Mouse (Mus musculus) liver, embryonic 12.5 days (tissue): ENCODE data around the gene Sit1. TPM values are rescaled to one million over a fixed set of nuclear protein-coding genes. Genes with fewer than 3 reads are reported as not detected.

Source experiments
- polyA plus RNA-seq: library from polyadenylated mRNA; unstranded; fragments of >200 nt; fragmentation: Nextera tagmentation; extraction: Ambion mirVana; gene quantifications from 2 replicates; pipeline ENCODE4 v1.2.1, GENCODE M21; 2016

Gene Sit1
- polyA plus RNA-seq, 1 experiment from 2014 or later, result not detected

Other genes with a start within 250 kb of the Sit1 start
- gene Atp8b5, start 216.6 kb downstream of the Sit1 start, polyA plus RNA-seq, result 0.07 and 0.27 TPM in 2 replicates
- 1.7 and 1.9 TPM in 2 replicates for gene Rusc2, start 101.8 kb downstream of the Sit1 start, polyA plus RNA-seq
- not detected in 2 replicates for gene Fam166b, start 54.6 kb downstream of the Sit1 start, polyA plus RNA-seq
- 2.8 and 3.2 TPM in 2 replicates for gene Tesk1, start 41.8 kb downstream of the Sit1 start, polyA plus RNA-seq
- 1.1 TPM in 2 replicates for gene Cd72, start 29.1 kb downstream of the Sit1 start, polyA plus RNA-seq
- 38.3 and 40.0 TPM in 2 replicates for gene Ccdc107, start 9.2 kb upstream of the Sit1 start, polyA plus RNA-seq
- gene Arhgef39, start 16.0 kb upstream of the Sit1 start, polyA plus RNA-seq, result 32.6 and 35.8 TPM in 2 replicates
- gene Car9, start 23.2 kb upstream of the Sit1 start, polyA plus RNA-seq, result 1.2 and 1.3 TPM in 2 replicates
- 27.9 and 29.9 TPM in 2 replicates for gene Tpm2, start 40.0 kb upstream of the Sit1 start, polyA plus RNA-seq
- gene Creb3, start 78.6 kb upstream of the Sit1 start, polyA plus RNA-seq, result 17.9 and 19.7 TPM in 2 replicates
- 73.3 and 75.5 TPM in 2 replicates for gene Tln1, start 79.0 kb upstream of the Sit1 start, polyA plus RNA-seq
- 17.4 and 18.0 TPM in 2 replicates for gene Rgp1, start 95.0 kb upstream of the Sit1 start, polyA plus RNA-seq
- 23.5 and 23.6 TPM in 2 replicates for gene Gba2, start 95.1 kb upstream of the Sit1 start, polyA plus RNA-seq
- gene Msmp, start 100.8 kb upstream of the Sit1 start, polyA plus RNA-seq, result 1.1 TPM in 1 of 2 replicates, not detected in the other
- 1.5 and 2.1 TPM in 2 replicates for gene Npr2, start 148.2 kb upstream of the Sit1 start, polyA plus RNA-seq
- 0.20 and 0.36 TPM in 2 replicates for gene Spag8, start 169.9 kb upstream of the Sit1 start, polyA plus RNA-seq
- 59.8 and 66.1 TPM in 2 replicates for gene Hint2, start 172.7 kb upstream of the Sit1 start, polyA plus RNA-seq
- gene Tmem8b, start 185.2 kb upstream of the Sit1 start, polyA plus RNA-seq, result 0.44 and 0.53 TPM in 2 replicates
- gene Fam221b, start 185.4 kb upstream of the Sit1 start, polyA plus RNA-seq, result 1.5 and 1.8 TPM in 2 replicates
- not detected in 2 replicates for gene Olfr70, start 217.1 kb upstream of the Sit1 start, polyA plus RNA-seq
- not detected in 2 replicates for gene Olfr71, start 226.5 kb upstream of the Sit1 start, polyA plus RNA-seq
- gene Hrct1, start 243.5 kb upstream of the Sit1 start, polyA plus RNA-seq, result 0.14 and 0.19 TPM in 2 replicates
- 0.02 TPM in 2 replicates for gene Spaar, start 246.3 kb upstream of the Sit1 start, polyA plus RNA-seq